Mouse (Mus musculus) lung, postnatal 4 days (tissue): ENCODE measurements around the gene Gpc2.

ENCODE experiments used
- DNase-seq, 2 experiments: peaks; one replicate each; pipeline ENCODE4 v3.0.0; 2021

The Gpc2 gene

GRCm38 (mm10) chr5:138279585-138280424 lies at the start of gene Gpc2, which contains the start of the genes Gm43720 and Stag3:
Gpc2 (minus strand) TSS chr5:138280005.
Gm43720 (minus strand) TSS chr5:138279958.
Stag3 (plus strand) TSS chr5:138280240.
- peak; percentile 90 to 95 for DNase-seq

DNA sequence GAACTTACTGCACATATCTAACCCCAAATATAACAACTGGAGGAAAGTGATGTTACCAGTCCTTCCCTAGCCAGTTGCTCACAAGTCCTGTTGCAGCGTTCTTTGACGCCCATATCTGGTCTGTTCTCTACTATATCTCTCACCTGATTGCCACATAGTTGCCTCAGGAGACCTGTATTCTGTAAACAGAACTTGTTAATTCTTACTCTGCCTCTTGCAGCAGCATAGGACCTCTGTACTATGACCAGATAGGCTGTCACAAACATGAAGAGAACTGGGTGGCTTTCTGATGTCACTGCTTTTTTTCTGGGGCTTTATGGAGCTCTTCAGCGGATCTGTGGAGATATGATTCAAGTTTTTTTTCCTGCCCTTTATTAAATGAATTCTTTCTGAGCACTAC lies 33.0 kb upstream of the Gpc2 start:
- DNase-seq: no peak

DNA sequence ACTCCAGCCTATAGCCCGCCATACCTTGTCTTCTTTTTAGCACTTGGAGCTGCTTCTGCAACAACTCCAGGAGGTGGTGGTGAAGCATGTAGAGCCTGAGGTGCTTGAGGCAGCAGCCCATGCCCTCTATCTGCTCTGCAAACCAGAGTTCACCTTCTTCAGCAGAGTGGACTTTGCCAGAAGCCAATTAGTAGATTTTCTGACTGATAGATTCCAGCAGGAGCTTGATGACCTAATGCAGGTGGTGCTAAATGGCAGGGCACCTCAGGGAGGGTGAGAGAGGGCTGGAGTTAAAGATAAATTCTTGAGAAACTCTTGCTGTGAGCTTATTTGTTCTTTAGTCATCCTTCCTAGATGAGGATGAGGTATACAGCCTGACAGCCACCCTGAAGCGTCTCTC lies 19.8 kb upstream of the Gpc2 start:
- no peak for DNase-seq

DNA sequence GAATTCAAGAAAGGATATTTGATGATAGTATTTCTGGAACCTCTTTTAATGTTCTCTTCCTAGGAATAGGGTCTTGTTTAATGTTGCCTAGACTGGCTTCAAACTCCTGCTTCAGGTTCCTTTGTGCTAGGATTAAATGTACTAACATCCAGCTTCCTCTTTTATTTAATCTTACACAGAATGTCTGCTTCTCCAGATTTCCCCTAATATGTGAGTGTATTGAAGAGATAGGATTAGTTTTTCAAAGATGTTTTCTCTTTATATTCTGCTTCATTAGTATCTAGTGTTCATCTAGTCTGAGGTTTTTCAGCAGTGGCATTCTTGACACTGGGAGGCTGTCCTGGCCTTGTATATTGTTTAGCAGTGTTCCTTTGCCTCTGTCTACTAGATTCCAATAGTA lies 14.4 kb upstream of the Gpc2 start:
- DNase-seq: no peak

- no peak for DNase-seq
Observed at GRCm38 (mm10) chr5:138291638-138292037, 11.8 kb upstream of the Gpc2 start.

GRCm38 (mm10) chr5:138287861-138288260 lies 8.1 kb upstream of the Gpc2 start:
- DNase-seq: no peak

DNA sequence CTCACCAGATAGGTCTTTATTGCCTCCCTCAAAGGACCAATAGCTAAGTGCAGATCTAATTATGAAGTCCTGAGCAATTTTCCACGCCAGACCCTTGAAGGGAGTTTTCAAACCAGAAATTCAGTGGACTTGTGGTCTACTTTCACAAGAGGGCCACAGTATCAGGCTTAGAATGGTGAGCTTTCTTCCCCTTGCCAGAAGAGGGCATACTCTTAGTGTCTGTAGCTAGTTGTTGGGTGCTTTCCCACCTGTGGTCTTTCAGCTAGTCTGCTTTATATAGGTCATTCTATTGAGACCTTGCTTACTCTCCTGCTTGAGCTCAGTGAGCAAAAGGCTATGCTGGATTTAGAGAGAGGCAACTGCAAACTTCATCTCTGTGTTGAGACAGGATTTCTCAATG lies 3.7 kb upstream of the Gpc2 start:
- no peak for DNase-seq

DNA sequence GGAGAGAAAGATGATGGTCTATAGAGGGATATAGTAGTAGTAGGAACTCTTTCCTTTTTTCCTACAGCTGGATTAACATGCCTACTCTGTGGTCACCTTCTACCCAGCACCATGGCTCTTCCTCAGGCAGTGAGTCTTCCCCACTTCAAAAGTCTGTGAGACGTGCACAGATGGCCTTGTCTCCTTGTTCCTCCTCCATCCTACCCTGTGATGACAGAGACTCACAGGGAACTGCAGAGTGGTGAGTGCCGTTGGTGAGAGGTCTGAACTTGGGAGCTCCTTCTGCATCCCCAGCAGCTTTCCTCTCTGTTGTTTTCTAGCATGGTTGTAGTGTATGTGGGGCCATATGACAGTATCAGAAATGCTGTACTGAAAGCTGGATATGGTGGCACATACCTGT lies 2.0 kb upstream of the Gpc2 start:
- no peak for DNase-seq

DNA sequence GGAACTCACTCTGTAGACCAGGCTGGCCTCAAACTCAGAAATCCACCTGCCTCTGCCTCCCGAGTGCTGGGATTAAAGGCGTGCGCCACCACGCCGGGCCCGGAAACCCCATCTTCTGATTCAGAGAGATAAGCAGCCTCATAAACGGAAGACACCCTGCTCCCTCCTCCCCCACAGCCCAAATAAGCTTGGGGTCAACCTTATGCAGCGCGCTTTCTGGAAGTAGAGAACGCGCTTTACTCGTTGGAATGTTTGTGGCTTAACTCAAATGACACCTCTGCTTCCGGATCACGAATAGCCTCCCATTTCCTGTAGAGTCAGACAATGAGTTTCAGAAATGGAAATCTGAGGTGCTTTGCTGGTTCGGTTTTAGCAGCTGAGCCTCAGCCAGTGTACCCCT lies 1.0 kb upstream of the Gpc2 start:
- no peak for DNase-seq

DNA sequence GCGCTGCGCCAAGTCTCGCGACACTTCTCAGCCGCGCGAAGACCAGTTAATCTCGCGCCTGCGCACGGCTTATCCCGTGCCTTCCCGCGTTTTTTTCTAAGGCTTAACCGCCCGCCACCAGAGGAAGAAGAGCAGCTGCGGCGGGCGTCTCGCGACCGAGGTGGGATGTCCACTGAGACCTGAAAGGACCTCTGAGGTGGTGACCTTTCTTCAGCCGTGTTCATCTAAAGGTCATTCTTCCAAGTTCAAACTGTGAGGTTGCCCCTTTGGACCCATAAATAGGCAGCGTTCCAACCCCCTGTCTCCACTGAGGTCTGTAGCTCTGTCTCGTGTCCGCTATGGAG lies 592 bp upstream of the Gpc2 start:
- no peak for DNase-seq

- DNase-seq: no peak
Observed at GRCm38 (mm10) chr5:138277994-138278393, 1.8 kb downstream of the Gpc2 start.

- peak in 1 of 2 experiments; percentile 26 for DNase-seq
Observed at GRCm38 (mm10) chr5:138275216-138276050, 4.4 kb downstream of the Gpc2 start.

GRCm38 (mm10) chr5:138274186-138274585 lies 5.6 kb downstream of the Gpc2 start:
- no peak for DNase-seq

DNA sequence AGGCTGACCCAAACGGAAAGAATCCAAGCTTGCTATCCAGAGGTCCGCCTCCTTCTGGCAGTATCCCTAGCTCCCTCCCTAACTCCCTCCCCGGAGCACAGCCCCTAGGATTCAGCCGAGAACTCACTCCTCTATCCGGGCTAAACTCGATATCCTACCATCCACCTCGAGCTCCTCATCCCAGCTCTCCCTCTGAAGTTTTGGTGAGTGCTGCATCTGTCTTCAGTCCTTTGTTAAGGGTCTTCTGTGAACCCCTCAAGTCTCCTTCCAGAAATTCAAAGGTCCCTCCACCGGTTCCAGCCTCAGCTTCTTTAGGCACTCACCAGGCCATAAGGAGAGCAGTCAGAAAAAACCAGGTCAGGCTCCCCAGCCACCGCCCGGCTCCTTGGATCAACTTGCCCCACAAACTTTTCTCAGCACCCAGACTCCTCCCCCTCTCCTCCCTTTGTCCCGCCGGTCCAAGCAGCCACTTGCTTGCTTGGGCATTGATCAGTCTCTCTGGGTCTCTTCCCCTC lies 7.3 kb downstream of the Gpc2 start, which contains the start of gene Gal3st4:
TSS of gene Gal3st4 (minus strand) at position 432 of the 515 bp plus-strand sequence.
- DNase-seq: peak in 1 of 2 experiments; percentile 25

DNA sequence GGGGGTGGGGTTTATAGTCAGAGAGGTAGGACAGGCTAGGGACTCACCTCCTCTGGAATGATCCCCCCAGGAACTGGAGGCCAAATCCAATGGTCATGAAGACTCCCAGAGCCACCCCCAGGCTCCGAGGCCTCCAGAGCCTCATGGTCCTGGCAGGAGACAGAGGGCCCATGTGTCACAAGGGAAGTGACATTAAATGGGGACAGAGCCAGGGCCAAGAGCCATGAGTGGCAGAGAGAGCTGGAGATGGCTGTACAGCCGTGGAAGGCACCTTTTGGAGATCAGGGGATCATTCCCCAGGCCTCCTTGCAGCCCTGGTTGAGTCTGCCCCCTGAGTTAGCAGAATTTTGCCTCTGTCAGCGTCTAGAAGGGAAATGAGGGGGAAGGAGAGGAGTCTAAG lies 8.6 kb downstream of the Gpc2 start:
- no peak for DNase-seq

DNA sequence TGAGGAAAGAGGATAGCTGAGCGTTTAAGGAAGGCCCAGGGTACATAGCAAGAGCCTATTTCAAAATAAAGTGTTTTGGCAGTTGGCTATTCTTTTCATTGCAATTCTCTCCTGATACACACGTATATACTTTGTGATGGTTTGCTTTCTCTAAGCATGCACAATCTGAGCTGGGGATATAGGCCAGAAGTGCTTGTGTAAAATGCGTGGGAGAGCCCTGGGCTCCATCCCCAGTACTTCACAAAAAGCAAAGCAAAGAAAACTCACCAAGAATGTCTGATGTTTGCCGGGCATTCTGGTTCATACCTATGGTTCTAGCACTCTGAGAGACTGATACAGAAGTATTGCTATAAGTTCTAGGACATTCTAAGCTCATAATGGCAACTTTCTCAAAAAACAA lies 10.8 kb downstream of the Gpc2 start:
- no peak for DNase-seq

GRCm38 (mm10) chr5:138267114-138267513 lies 12.7 kb downstream of the Gpc2 start:
- no peak for DNase-seq

- no peak for DNase-seq
Observed at GRCm38 (mm10) chr5:138265712-138266111, 14.1 kb downstream of the Gpc2 start.

GRCm38 (mm10) chr5:138264207-138264578 lies 15.6 kb downstream of the Gpc2 start:
- no peak for DNase-seq

GRCm38 (mm10) chr5:138263260-138264206 lies 16.3 kb downstream of the Gpc2 start, which contains the start of gene BC037034:
BC037034 (minus strand) TSS chr5:138264033.
- peak; percentile 93 to 94 for DNase-seq

GRCm38 (mm10) chr5:138262582-138263240 lies 17.1 kb downstream of the Gpc2 start:
- no peak for DNase-seq

- peak in 1 of 2 experiments; percentile 23 for DNase-seq
Observed at GRCm38 (mm10) chr5:138262001-138262400, 17.8 kb downstream of the Gpc2 start.
